Mouse (Mus musculus) midbrain, postnatal 0 days (tissue): ENCODE measurements at regions not wholly inside any gene's neighbourhood (a gene's known extent, or its start where the extent isn't known, plus 50 kb on each side); places are given as distances from the start of the nearest gene placed in this dataset.

Experiments used
- ATAC-seq: fragments of 200-750 bp; cut with Nextera tagmentation; 2 replicates; pipeline ENCODE4 v1.8.0; 2017; ENCODE audit warnings: moderate number of reproducible peaks, mild to moderate bottlenecking, moderate TSS enrichment, moderate library complexity; ENCODE audit not compliant: low FRiP score
- DNase-seq: peaks from one replicate; pipeline ENCODE4 v3.0.0-alpha.2; 2015; ENCODE audit warnings: low spot score
- H3K27ac ChIP-seq: fragments of 300-500 bp; sonication (generic); 2 replicates; pipeline ENCODE4 v1.5.1; 2014; ENCODE audit warnings: low read depth, mild to moderate bottlenecking, low read length, mixed read lengths
- H3K27me3 ChIP-seq: fragments of 300-500 bp; sonication (generic); 2 replicates; pipeline ENCODE4 v1.6.1; 2014; ENCODE audit warnings: low read length, control low read depth, mixed read lengths; ENCODE audit not compliant: insufficient read depth
- H3K36me3 ChIP-seq: fragments of 300-500 bp; sonication (generic); 2 replicates; pipeline ENCODE4 v1.6.1; 2014; ENCODE audit warnings: low read length, control low read depth, mixed read lengths; ENCODE audit not compliant: insufficient read depth
- H3K4me1 ChIP-seq: fragments of 300-500 bp; sonication (generic); 2 replicates; pipeline ENCODE4 v1.6.1; 2014; ENCODE audit warnings: mild to moderate bottlenecking, control low read depth, antibody characterized with exemption, low read length, mixed read lengths; ENCODE audit not compliant: insufficient read depth
- H3K4me2 ChIP-seq: fragments of 300-500 bp; sonication (generic); 2 replicates; pipeline ENCODE4 v1.6.1; 2014; ENCODE audit warnings: low read depth, mild to moderate bottlenecking, low read length, mixed read lengths; ENCODE audit not compliant: poor library complexity, severe bottlenecking
- H3K4me3 ChIP-seq: fragments of 300-500 bp; sonication (generic); 2 replicates; pipeline ENCODE4 v1.5.1; 2014; ENCODE audit warnings: low read depth, mild to moderate bottlenecking, low read length, moderate library complexity
- H3K9ac ChIP-seq: fragments of 300-500 bp; sonication (generic); replicated peaks from 2 replicates; pipeline ENCODE4 v1.6.1; 2014; ENCODE audit warnings: mild to moderate bottlenecking, low read length, moderate library complexity, mixed read lengths; ENCODE audit not compliant: poor library complexity, severe bottlenecking
- H3K9me3 ChIP-seq: fragments of 300-500 bp; sonication (generic); 2 replicates; pipeline ENCODE4 v1.6.1; 2016; ENCODE audit warnings: low read length, control low read depth
- CTCF ChIP-seq: IDR thresholded peaks from 2 replicates; pipeline ENCODE4 v1.5.1; 2016; ENCODE audit warnings: antibody characterized with exemption, mild to moderate bottlenecking
- WGBS: fragments of 180-500 bp; shearing (Covaris S2); extraction: QIAGEN DNeasy Blood & Tissue Kit; methylation state at CpG from one replicate; pipeline ENCODE4 v1.1.7; 2014; 5-methylcytosine and 5-hydroxymethylcytosine counted together

DNA sequence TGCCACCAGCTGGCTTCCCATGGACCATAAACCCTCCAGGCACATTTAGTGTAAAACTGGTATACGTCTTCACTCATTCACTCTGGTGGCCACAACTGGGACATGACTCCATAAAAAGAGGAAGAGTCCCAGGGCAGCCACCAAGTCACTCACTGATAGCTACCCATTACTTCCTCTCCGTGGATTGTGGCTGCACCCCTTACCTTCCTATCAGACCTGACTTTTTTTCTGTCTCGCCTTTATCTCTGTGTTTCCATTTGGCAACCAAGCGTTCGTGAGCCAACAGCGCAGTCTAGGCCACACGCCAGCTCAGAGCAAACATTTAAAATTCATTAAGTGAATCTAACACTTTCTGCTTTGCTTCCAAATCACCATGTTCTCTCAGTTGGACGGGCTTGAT, 53.9 kb upstream of the Slc44a1 start:
- ATAC-seq = no peak
- no peaks in the 10 kb centered on the region for H3K9me3 ChIP-seq
- H3K4me1 ChIP-seq = no peaks in the 10 kb centered on the region
- H3K4me3 ChIP-seq = no peak overlapping the region
- DNase-seq = no peak
- H3K36me3 ChIP-seq = no peaks in the 10 kb centered on the region
- no peak overlapping the region for H3K27ac ChIP-seq
- no peak for TF ChIP-seq CTCF
- H3K4me2 ChIP-seq = no peak overlapping the region
- H3K9ac ChIP-seq = no peak overlapping the region
- WGBS = 80% methylated on average over 8 of the region's 8 CpGs
- no peaks in the 10 kb centered on the region for H3K27me3 ChIP-seq

DNA sequence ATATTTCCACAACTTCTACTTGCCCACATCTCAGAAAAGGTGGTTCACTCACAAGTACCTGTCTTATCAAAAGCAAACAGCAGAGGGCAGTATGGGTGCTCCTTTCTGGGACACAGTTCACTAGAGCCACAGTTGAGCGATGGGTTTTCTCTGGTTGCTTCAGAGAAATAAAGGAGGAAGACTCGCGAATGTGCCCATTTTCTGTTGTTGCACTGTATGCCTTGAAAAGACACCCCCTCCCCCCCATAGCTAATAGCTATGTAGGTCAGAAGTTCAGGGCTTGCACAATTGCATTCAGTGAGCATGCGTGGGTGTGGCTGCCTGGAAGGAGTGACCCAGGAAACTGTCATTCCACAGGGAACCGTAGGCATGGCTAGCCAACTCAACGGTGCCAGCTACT, 55.5 kb upstream of the Slc44a1 start:
- Histone ChIP-seq H3K36me3 (no peaks in the 10 kb centered on the region), H3K4me2 (peak overlapping the region; percentile 9; the same call in 1 of the 2 replicates), H3K4me3 (no peak overlapping the region), H3K27me3 (no peaks in the 10 kb centered on the region), H3K9me3 (no peaks in the 10 kb centered on the region), H3K9ac (no peak overlapping the region), H3K27ac (no peak overlapping the region), H3K4me1 (no peaks in the 10 kb centered on the region)
- DNase-seq (peak; percentile 88), ATAC-seq (no peak)
- 35% methylated on average over 6 of the region's 6 CpGs for WGBS
- TF ChIP-seq CTCF = peak; percentile 91

DNA sequence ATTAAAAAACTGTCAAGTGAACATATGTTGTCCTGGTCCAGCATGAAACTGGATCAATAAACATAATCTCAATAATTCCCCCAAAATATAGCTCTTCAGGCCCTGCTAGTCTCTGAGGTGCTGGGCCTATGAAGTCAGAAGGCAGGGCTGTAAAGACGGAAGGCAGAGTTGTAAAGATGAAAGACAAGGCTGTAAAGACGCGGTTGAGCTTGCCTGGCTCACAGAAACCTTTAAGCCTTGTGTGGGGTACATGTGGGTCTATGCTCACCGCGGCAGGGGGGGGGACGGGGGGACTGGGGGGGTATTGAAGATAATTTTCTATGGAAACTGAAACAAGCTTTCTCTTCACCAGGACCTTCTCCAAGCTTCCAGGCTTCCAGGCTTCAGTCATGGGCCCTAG, 56.1 kb upstream of the Slc44a1 start:
- no peaks in the 10 kb centered on the region for H3K27me3 ChIP-seq
- no peak for TF ChIP-seq CTCF
- WGBS = 81% methylated on average over 6 of the region's 6 CpGs
- H3K9me3 ChIP-seq = no peaks in the 10 kb centered on the region
- H3K4me2 ChIP-seq = no peak overlapping the region
- no peak overlapping the region for H3K4me3 ChIP-seq
- ATAC-seq = no peak
- H3K27ac ChIP-seq = no peak overlapping the region
- no peak overlapping the region for H3K9ac ChIP-seq
- no peak for DNase-seq
- no peaks in the 10 kb centered on the region for H3K36me3 ChIP-seq
- no peaks in the 10 kb centered on the region for H3K4me1 ChIP-seq

DNA sequence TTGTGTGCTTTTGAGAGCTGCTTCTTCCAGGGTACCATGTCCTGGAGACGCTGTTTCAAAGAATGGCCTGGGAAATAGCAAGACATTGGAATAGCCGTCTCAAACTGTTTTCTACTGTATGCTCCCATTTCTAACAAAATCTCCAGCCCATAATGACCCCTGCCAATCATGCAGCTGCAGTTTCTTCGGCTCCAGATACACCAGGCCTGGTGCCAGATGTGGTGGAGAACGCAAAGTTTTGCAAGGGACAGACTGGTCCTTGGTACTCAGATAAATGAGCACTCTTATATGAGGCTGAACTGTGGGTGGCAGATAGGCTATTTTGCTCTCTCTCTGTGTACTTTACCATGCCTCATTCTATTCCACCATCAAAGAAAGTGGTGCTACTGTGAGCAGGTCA, 58.2 kb upstream of the Slc44a1 start:
- Histone ChIP-seq H3K4me1 (no peaks in the 10 kb centered on the region), H3K4me2 (no peak overlapping the region), H3K4me3 (no peak overlapping the region), H3K9ac (no peak overlapping the region), H3K27ac (no peak overlapping the region), H3K27me3 (no peaks in the 10 kb centered on the region), H3K9me3 (no peaks in the 10 kb centered on the region), H3K36me3 (no peaks in the 10 kb centered on the region)
- no peak for TF ChIP-seq CTCF
- ATAC-seq (no peak), DNase-seq (no peak)
- WGBS = 60% methylated on average over 4 of the region's 4 CpGs

DNA sequence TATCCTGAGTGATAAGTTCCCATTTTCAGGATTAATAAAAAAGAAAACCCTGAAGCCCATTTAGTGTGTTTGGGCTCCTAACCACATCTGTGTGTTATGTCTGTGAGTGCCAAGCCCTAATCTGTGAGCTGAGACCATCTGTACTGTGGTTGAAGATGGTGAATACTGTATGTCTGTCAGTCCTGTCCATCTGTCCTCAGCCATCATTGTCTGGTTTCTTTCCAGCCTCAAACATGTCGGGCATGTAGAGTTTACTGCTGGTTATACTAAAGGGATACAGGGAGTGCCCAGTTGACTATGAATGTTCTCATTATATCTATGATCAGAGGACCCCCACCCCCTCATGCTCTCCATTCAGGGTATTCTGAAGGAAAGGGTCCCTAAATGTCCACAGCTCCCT, 60.4 kb upstream of the Slc44a1 start:
- no peak for DNase-seq
- Histone ChIP-seq H3K27ac (no peak overlapping the region), H3K9ac (no peak overlapping the region), H3K4me2 (no peak overlapping the region), H3K9me3 (no peaks in the 10 kb centered on the region), H3K4me3 (no peak overlapping the region), H3K36me3 (no peaks in the 10 kb centered on the region), H3K4me1 (no peaks in the 10 kb centered on the region), H3K27me3 (no peaks in the 10 kb centered on the region)
- WGBS = 96% methylated on average over 1 of the region's 1 CpGs
- no peak for ATAC-seq
- no peak for TF ChIP-seq CTCF

DNA sequence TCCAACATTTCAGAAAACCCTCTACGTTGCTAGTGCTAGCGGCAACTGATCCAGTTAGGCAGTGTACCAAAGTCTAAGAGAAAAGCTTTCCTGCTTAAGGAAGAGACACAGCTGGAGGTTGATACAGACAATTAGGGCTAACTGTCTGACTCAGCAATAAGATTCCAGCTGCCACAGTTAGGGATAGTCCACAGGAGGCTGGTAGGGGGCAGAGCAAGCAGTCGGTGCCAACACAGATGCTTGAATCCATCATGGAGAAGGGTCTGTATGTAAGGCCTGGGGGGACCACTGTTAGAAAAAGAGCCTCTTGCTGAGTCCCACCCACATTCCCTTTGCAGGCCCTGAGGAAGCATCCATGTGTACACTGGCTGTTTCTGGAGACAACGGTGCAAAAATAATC, 63.2 kb upstream of the Slc44a1 start:
- no peaks in the 10 kb centered on the region for H3K4me1 ChIP-seq
- H3K27me3 ChIP-seq = no peaks in the 10 kb centered on the region
- no peak overlapping the region for H3K4me2 ChIP-seq
- no peak for DNase-seq
- no peaks in the 10 kb centered on the region for H3K9me3 ChIP-seq
- no peak for ATAC-seq
- TF ChIP-seq CTCF = no peak
- no peak overlapping the region for H3K27ac ChIP-seq
- WGBS = 64% methylated on average over 4 of the region's 4 CpGs
- no peak overlapping the region for H3K9ac ChIP-seq
- H3K36me3 ChIP-seq = no peaks in the 10 kb centered on the region
- H3K4me3 ChIP-seq = no peak overlapping the region

DNA sequence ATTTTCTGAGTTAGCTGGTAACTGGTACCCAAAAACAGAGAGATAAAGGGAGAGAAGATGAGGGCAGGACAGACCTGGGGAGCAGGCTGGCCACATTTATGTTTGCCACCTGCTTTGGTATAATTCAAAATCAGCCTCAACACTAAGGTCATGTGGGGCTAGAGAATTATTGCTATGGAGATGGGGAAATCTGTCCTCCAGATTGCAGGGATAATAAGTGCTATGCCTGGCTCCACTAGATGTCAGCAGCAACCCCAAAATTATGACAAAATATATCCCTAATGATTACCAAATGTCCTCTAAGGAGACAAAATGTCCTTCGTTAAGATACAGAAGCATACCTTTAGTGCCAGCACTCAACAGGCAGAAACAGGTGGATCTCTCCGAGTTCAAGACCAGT, 83.8 kb upstream of the Slc44a1 start:
- Histone ChIP-seq H3K9ac (no peak overlapping the region), H3K27me3 (no peaks in the 10 kb centered on the region), H3K27ac (no peak overlapping the region), H3K9me3 (no peaks in the 10 kb centered on the region), H3K4me1 (no peaks in the 10 kb centered on the region), H3K4me2 (no peak overlapping the region), H3K36me3 (no peaks in the 10 kb centered on the region), H3K4me3 (no peak overlapping the region)
- DNase-seq (no peak), ATAC-seq (no peak)
- 74% methylated on average over 2 of the region's 2 CpGs for WGBS
- peak; percentile 62 for TF ChIP-seq CTCF
